Mouse (Mus musculus) myocyte (in vitro differentiated cells): ENCODE measurements around the gene Gm1113. TPM values are rescaled to one million over a fixed set of nuclear protein-coding genes. Genes with fewer than 3 reads are reported as not detected.

Experiments used
- H3K27me3 ChIP-seq: one replicate; pipeline ENCODE4 v1.6.1; 2011; ENCODE audit not compliant: control insufficient read depth, insufficient read depth, insufficient read length
- H3K36me3 ChIP-seq: one replicate; pipeline ENCODE4 v1.6.1; 2011; ENCODE audit not compliant: control insufficient read depth, insufficient read depth
- H3K4me2 ChIP-seq: one replicate; pipeline ENCODE4 v1.6.1; 2011; ENCODE audit warnings: low read depth, control low read depth
- H3K4me3 ChIP-seq: one replicate; pipeline ENCODE4 v1.5.1; 2011; ENCODE audit warnings: mild to moderate bottlenecking, control low read depth, moderate library complexity
- H3K79me2 ChIP-seq: one replicate; pipeline ENCODE4 v1.6.1; 2011; ENCODE audit not compliant: control insufficient read depth, insufficient read depth
- H3ac ChIP-seq: one replicate; pipeline ENCODE4 v1.6.1; 2011; ENCODE audit not compliant: control insufficient read depth, insufficient read length
- CEBPB ChIP-seq: IDR thresholded peaks from 2 replicates; pipeline ENCODE4 v1.6.1; 2011; ENCODE audit warnings: mild to moderate bottlenecking, moderate library complexity; ENCODE audit not compliant: poor library complexity, insufficient read depth, severe bottlenecking
- E2F4 ChIP-seq: IDR thresholded peaks from one replicate; pipeline ENCODE4 v1.6.1; 2011; ENCODE audit warnings: mild to moderate bottlenecking, control low read depth, moderate library complexity; ENCODE audit not compliant: insufficient read depth
- MAX ChIP-seq: IDR thresholded peaks from one replicate; pipeline ENCODE4 v1.6.1; 2011; ENCODE audit warnings: low read depth, mild to moderate bottlenecking, control low read depth
- MYOD1 ChIP-seq, 3 experiments: IDR thresholded peaks; one replicate each; pipeline ENCODE4 v1.6.1; 2011; ENCODE audit warnings: control low read depth in 2 of 3, low read depth in 2 of 3, mild to moderate bottlenecking in 2 of 3, moderate library complexity in 1 of 3; ENCODE audit not compliant: insufficient read length in 2 of 3, control insufficient read depth in 1 of 3
- MYOG ChIP-seq, 3 experiments: IDR thresholded peaks; one replicate each; pipeline ENCODE4 v1.6.1; 2011; ENCODE audit warnings: control low read depth in 2 of 3, low read depth in 2 of 3, mild to moderate bottlenecking in 2 of 3; ENCODE audit not compliant: insufficient read length in 2 of 3, control insufficient read depth in 1 of 3, insufficient read depth in 1 of 3
- POLR2A ChIP-seq: IDR thresholded peaks from one replicate; pipeline ENCODE4 v1.6.1; 2011; ENCODE audit warnings: low read depth, mild to moderate bottlenecking, control low read depth, moderate library complexity; ENCODE audit not compliant: insufficient read length
- POLR2AphosphoS2 ChIP-seq: IDR thresholded peaks from one replicate; pipeline ENCODE4 v1.6.1; 2011; ENCODE audit warnings: low read depth, control low read depth; ENCODE audit not compliant: insufficient read length
- REST ChIP-seq: IDR thresholded peaks from one replicate; pipeline ENCODE4 v1.6.1; 2011; ENCODE audit warnings: mild to moderate bottlenecking, control low read depth, moderate library complexity; ENCODE audit not compliant: insufficient read depth, insufficient read length
- SRF ChIP-seq: IDR thresholded peaks from one replicate; pipeline ENCODE4 v1.6.1; 2011; ENCODE audit warnings: low read depth; ENCODE audit not compliant: control insufficient read depth, insufficient read length
- TCF12 ChIP-seq: IDR thresholded peaks from one replicate; pipeline ENCODE4 v1.6.1; 2011; ENCODE audit warnings: mild to moderate bottlenecking, control low read depth; ENCODE audit not compliant: poor library complexity, insufficient read depth, severe bottlenecking
- TCF3 ChIP-seq: IDR thresholded peaks from one replicate; pipeline ENCODE4 v1.6.1; 2011; ENCODE audit warnings: low read depth, control low read depth; ENCODE audit not compliant: insufficient read length
- USF1 ChIP-seq: IDR thresholded peaks from one replicate; pipeline ENCODE4 v1.6.1; 2011; ENCODE audit warnings: low read depth, mild to moderate bottlenecking, control low read depth, moderate library complexity
- polyA plus RNA-seq: library from polyadenylated mRNA; unstranded; fragments of >200 nt; fragmentation: generic; extraction: Trizol; gene quantifications from one replicate; pipeline ENCODE4 v1.2.1, GENCODE M21; 2012; ENCODE audit warnings: missing spikeins

Gene Gm1113
- polyA plus RNA-seq, 1 experiment: not detected

- H3K36me3 ChIP-seq: no peaks in the 10 kb centered on the region
- no peak overlapping the region for H3ac ChIP-seq
- TF ChIP-seq CEBPB: no peak
Observed at GRCm38 (mm10) chr9:35541024-35541423, 23.0 kb upstream of the Gm1113 start.

DNA sequence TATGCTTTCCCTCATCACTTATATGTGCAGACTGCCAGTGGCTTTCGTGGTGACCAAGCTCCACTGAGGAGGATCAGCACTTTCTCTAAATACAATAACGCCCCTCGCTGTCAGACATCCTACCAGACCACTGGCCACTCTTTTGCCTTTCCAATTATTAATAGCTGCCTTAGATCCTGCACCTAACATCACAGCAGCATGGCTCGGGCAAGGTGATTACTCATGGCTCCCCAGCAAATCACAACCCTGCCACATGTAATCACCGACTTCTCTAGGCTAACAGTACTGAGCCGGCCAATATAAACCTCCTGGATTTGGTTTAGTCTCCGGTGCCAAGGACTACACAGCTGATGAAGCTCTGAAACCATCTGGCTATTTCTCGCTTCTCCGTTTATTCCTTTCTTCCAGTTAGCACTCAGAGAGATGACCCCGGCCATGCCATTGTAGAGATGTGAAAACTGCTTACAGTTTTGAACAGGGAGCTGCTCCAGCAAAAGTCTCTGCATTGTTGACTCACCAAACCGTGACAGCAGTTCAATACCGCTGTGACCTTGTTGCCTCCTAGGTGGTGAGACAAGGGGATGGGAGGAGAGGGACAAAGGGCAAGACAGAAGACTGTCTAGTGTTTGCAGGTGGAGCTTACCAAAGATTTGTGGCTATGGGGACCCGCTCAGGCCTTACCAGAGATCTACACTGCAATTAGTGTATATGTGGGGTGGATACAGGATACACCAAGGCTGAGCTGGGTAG, 21.1 kb upstream of the Gm1113 start:
- Histone ChIP-seq H3K4me2 (no peak overlapping the region), H3K79me2 (no peaks in the 10 kb centered on the region), H3K4me3 (no peak overlapping the region), H3K36me3 (no peaks in the 10 kb centered on the region), H3K27me3 (no peaks in the 10 kb centered on the region), H3ac (no peak overlapping the region)
- TF ChIP-seq SRF (no peak), USF1 (no peak), TCF12 (no peak), POLR2A (no peak), REST (no peak), MYOG (IDR thresholded peaks at IDR 0.05; ENCODE audit: control insufficient read depth in 1 of 3, insufficient read depth in 1 of 3, insufficient read length in 2 of 3, low read depth in 2 of 3) (no peak), E2F4 (no peak), MYOD1 (IDR thresholded peaks at IDR 0.05; ENCODE audit: control insufficient read depth in 1 of 3, insufficient read length in 2 of 3, low read depth in 2 of 3) (no peak), POLR2AphosphoS2 (no peak), MAX (no peak), TCF3 (no peak), CEBPB (no peak)

More at GRCm38 (mm10) chr9:35541024-35541423, 23.0 kb upstream of the Gm1113 start:
- no peaks in the 10 kb centered on the region for H3K27me3 ChIP-seq
- H3K79me2 ChIP-seq: no peaks in the 10 kb centered on the region
- no peak overlapping the region for H3K4me3 ChIP-seq
- H3K4me2 ChIP-seq: no peak overlapping the region

- no peaks in the 10 kb centered on the region for H3K27me3 ChIP-seq
- H3K79me2 ChIP-seq: no peaks in the 10 kb centered on the region
- H3K4me2 ChIP-seq: no peak overlapping the region
- no peak overlapping the region for H3K4me3 ChIP-seq
- TF ChIP-seq TCF3 (no peak), REST (no peak), USF1 (no peak), MYOG (IDR thresholded peaks at IDR 0.05; ENCODE audit: control insufficient read depth in 1 of 3, insufficient read depth in 1 of 3, insufficient read length in 2 of 3, low read depth in 2 of 3) (no peak), MAX (no peak), E2F4 (no peak), POLR2AphosphoS2 (no peak), MYOD1 (IDR thresholded peaks at IDR 0.05; ENCODE audit: control insufficient read depth in 1 of 3, insufficient read length in 2 of 3, low read depth in 2 of 3) (no peak), SRF (no peak), TCF12 (no peak), CEBPB (no peak)
- H3ac ChIP-seq: no peak overlapping the region
- no peaks in the 10 kb centered on the region for H3K36me3 ChIP-seq
Observed at GRCm38 (mm10) chr9:35535876-35536275, 17.8 kb upstream of the Gm1113 start.

DNA sequence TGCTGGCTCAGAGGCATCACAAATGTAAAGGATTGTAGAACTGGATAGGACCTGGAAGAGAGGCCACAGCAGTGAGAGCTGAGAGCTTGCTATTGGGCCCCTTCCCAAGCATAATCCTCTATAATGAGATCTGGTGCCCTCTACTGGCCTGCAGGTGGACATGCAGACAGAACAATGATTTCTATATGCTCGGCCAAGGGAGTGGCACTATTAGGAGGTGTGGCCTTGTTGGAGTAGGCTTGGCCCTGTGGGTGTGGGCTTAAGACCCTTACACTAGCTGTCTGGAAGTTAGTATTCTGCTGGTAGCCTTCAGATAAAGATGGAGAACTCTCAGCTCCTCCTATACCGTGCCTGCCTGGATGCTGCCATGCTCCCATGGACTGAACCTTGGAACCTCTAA, 17.0 kb upstream of the Gm1113 start:
- Histone ChIP-seq H3K27me3 (no peaks in the 10 kb centered on the region), H3K4me2 (no peak overlapping the region), H3K36me3 (no peaks in the 10 kb centered on the region), H3K79me2 (no peaks in the 10 kb centered on the region), H3ac (no peak overlapping the region), H3K4me3 (no peak overlapping the region)
- TF ChIP-seq POLR2A (no peak), TCF3 (no peak), USF1 (no peak), MYOD1 (IDR thresholded peaks at IDR 0.05; ENCODE audit: control insufficient read depth in 1 of 3, insufficient read length in 2 of 3, low read depth in 2 of 3) (no peak)

DNA sequence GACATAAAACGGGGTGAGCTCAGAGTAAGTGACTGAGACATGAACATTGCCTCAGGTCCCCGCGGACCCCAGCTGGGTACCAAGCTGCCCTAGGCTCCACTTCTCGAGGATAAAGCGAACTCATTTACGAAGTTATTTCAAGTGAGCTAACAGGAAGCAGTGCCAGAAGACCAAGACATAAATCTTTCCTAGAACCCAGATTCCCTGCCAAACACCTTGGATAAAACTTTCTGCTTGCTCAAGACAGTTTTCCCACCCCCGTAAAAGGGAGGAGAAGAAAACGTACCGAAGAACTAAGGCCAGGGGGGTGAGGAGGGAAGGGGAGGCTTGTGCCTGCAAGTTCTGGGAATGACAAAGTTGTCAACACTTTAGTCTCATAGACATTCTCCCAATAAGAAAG, 15.2 kb upstream of the Gm1113 start:
- no peak for TF ChIP-seq TCF12
- TF ChIP-seq POLR2A: no peak
- TF ChIP-seq POLR2AphosphoS2: no peak
- no peak for TF ChIP-seq MYOG (IDR thresholded peaks at IDR 0.05; ENCODE audit: control insufficient read depth in 1 of 3, insufficient read depth in 1 of 3, insufficient read length in 2 of 3, low read depth in 2 of 3)
- TF ChIP-seq MYOD1 (IDR thresholded peaks at IDR 0.05; ENCODE audit: control insufficient read depth in 1 of 3, insufficient read length in 2 of 3, low read depth in 2 of 3): no peak
- TF ChIP-seq TCF3: no peak
- no peak for TF ChIP-seq USF1
- no peak for TF ChIP-seq MAX
- no peak for TF ChIP-seq REST
- no peak for TF ChIP-seq E2F4
- TF ChIP-seq SRF: no peak
- TF ChIP-seq CEBPB: no peak
- Histone ChIP-seq H3K4me3 (no peak overlapping the region), H3K79me2 (no peaks in the 10 kb centered on the region), H3K36me3 (no peaks in the 10 kb centered on the region), H3K27me3 (no peaks in the 10 kb centered on the region), H3K4me2 (no peak overlapping the region), H3ac (no peak overlapping the region)
